Mouse (Mus musculus): ENCODE data around the gene Coro6. TPM values are rescaled to one million over a fixed set of nuclear protein-coding genes. Genes with fewer than 3 reads are reported as not detected.

The Coro6 gene
- polyA plus RNA-seq, 1 experiment, result 2.7 TPM

GRCm38 (mm10) chr11:77499354-77499753 lies 37.1 kb downstream of the Coro6 start:
- Histone ChIP-seq H3K27me3 (ENCODE audit: control insufficient read depth, insufficient read depth, low read length) (no peaks in the 10 kb centered on the region), H3K27ac (ENCODE audit: control insufficient read depth, insufficient read depth, low read depth, low read length) (no peak overlapping the region), H3K4me1 (ENCODE audit: control insufficient read depth, insufficient read depth, low read length) (peaks cover 29% of the 10 kb centered on the region), H3K36me3 (ENCODE audit: control insufficient read depth, insufficient read depth, low read length) (no peaks in the 10 kb centered on the region; the same call in none of the 2 replicates), H3K4me3 (ENCODE audit: control insufficient read depth, low read depth, low read length) (no peak overlapping the region)
- TF ChIP-seq POLR2A (IDR thresholded peaks at IDR 0.05; ENCODE audit: control insufficient read depth, low read depth, low read length) (no peak), CTCF (IDR thresholded peaks at IDR 0.05; ENCODE audit: control insufficient read depth, insufficient read depth, insufficient replicate concordance, low read depth, low read length) (no peak)

- no peaks in the 10 kb centered on the region for H3K27me3 ChIP-seq (ENCODE audit: control insufficient read depth, insufficient read depth, low read length)
- H3K36me3 ChIP-seq (ENCODE audit: control insufficient read depth, insufficient read depth, low read length), result peaks cover 2% of the 10 kb centered on the region
- TF ChIP-seq CTCF (IDR thresholded peaks at IDR 0.05; ENCODE audit: control insufficient read depth, insufficient read depth, insufficient replicate concordance, low read depth, low read length) (no peak), POLR2A (IDR thresholded peaks at IDR 0.05; ENCODE audit: control insufficient read depth, low read depth, low read length) (no peak; the same call in 1 of the 2 replicates)
- H3K4me3 ChIP-seq (ENCODE audit: control insufficient read depth, low read depth, low read length), result peak overlapping the region; percentile 31
- H3K27ac ChIP-seq (ENCODE audit: control insufficient read depth, insufficient read depth, low read depth, low read length), result peak overlapping the region; percentile 84
- H3K4me1 ChIP-seq (ENCODE audit: control insufficient read depth, insufficient read depth, low read length), result peaks cover 21% of the 10 kb centered on the region
Observed at GRCm38 (mm10) chr11:77500361-77501325, 38.4 kb downstream of the Coro6 start.

GRCm38 (mm10) chr11:77501392-77501791 lies 39.2 kb downstream of the Coro6 start:
- TF ChIP-seq POLR2A (IDR thresholded peaks at IDR 0.05; ENCODE audit: control insufficient read depth, low read depth, low read length), result no peak
- TF ChIP-seq CTCF (IDR thresholded peaks at IDR 0.05; ENCODE audit: control insufficient read depth, insufficient read depth, insufficient replicate concordance, low read depth, low read length), result peak; percentile 75
- Histone ChIP-seq H3K36me3 (ENCODE audit: control insufficient read depth, insufficient read depth, low read length) (peaks cover 2% of the 10 kb centered on the region), H3K27me3 (ENCODE audit: control insufficient read depth, insufficient read depth, low read length) (no peaks in the 10 kb centered on the region), H3K4me1 (ENCODE audit: control insufficient read depth, insufficient read depth, low read length) (peaks cover 20% of the 10 kb centered on the region), H3K27ac (ENCODE audit: control insufficient read depth, insufficient read depth, low read depth, low read length) (peak overlapping the region; percentile 39), H3K4me3 (ENCODE audit: control insufficient read depth, low read depth, low read length) (peak overlapping the region; percentile 31)

GRCm38 (mm10) chr11:77501971-77502370 lies 39.8 kb downstream of the Coro6 start:
- no peaks in the 10 kb centered on the region for H3K27me3 ChIP-seq (ENCODE audit: control insufficient read depth, insufficient read depth, low read length)
- H3K27ac ChIP-seq (ENCODE audit: control insufficient read depth, insufficient read depth, low read depth, low read length), result no peak overlapping the region
- TF ChIP-seq POLR2A (IDR thresholded peaks at IDR 0.05; ENCODE audit: control insufficient read depth, low read depth, low read length) (no peak), CTCF (IDR thresholded peaks at IDR 0.05; ENCODE audit: control insufficient read depth, insufficient read depth, insufficient replicate concordance, low read depth, low read length) (no peak)
- H3K4me3 ChIP-seq (ENCODE audit: control insufficient read depth, low read depth, low read length), result peak overlapping the region; percentile 55
- peaks cover 18% of the 10 kb centered on the region for H3K4me1 ChIP-seq (ENCODE audit: control insufficient read depth, insufficient read depth, low read length)
- peaks cover 2% of the 10 kb centered on the region for H3K36me3 ChIP-seq (ENCODE audit: control insufficient read depth, insufficient read depth, low read length)

- H3K36me3 ChIP-seq (ENCODE audit: control insufficient read depth, insufficient read depth, low read length), result peaks cover 2% of the 10 kb centered on the region
- H3K27me3 ChIP-seq (ENCODE audit: control insufficient read depth, insufficient read depth, low read length), result no peaks in the 10 kb centered on the region
- peak overlapping the region; percentile 74 for H3K4me3 ChIP-seq (ENCODE audit: control insufficient read depth, low read depth, low read length)
- TF ChIP-seq CTCF (IDR thresholded peaks at IDR 0.05; ENCODE audit: control insufficient read depth, insufficient read depth, insufficient replicate concordance, low read depth, low read length), result peak; percentile 6; the same call in 1 of the 2 replicates
- TF ChIP-seq POLR2A (IDR thresholded peaks at IDR 0.05; ENCODE audit: control insufficient read depth, low read depth, low read length), result no peak
- H3K4me1 ChIP-seq (ENCODE audit: control insufficient read depth, insufficient read depth, low read length), result peaks cover 15% of the 10 kb centered on the region
- peak overlapping the region; percentile 23; the same call in 1 of the 2 replicates for H3K27ac ChIP-seq (ENCODE audit: control insufficient read depth, insufficient read depth, low read depth, low read length)
Observed at GRCm38 (mm10) chr11:77502481-77502880, 40.3 kb downstream of the Coro6 start.

- H3K36me3 ChIP-seq (ENCODE audit: control insufficient read depth, insufficient read depth, low read length), result peaks cover 2% of the 10 kb centered on the region
- TF ChIP-seq CTCF (IDR thresholded peaks at IDR 0.05; ENCODE audit: control insufficient read depth, insufficient read depth, insufficient replicate concordance, low read depth, low read length) (no peak), POLR2A (IDR thresholded peaks at IDR 0.05; ENCODE audit: control insufficient read depth, low read depth, low read length) (peak; percentile 37; the same call in 1 of the 2 replicates)
- no peaks in the 10 kb centered on the region for H3K27me3 ChIP-seq (ENCODE audit: control insufficient read depth, insufficient read depth, low read length)
- H3K4me1 ChIP-seq (ENCODE audit: control insufficient read depth, insufficient read depth, low read length), result peaks cover 13% of the 10 kb centered on the region
- H3K27ac ChIP-seq (ENCODE audit: control insufficient read depth, insufficient read depth, low read depth, low read length), result peak overlapping the region; percentile 84
- peak overlapping the region; percentile 74 for H3K4me3 ChIP-seq (ENCODE audit: control insufficient read depth, low read depth, low read length)
Observed at GRCm38 (mm10) chr11:77503511-77503910, 41.3 kb downstream of the Coro6 start.

GRCm38 (mm10) chr11:77504377-77504776 lies 42.2 kb downstream of the Coro6 start:
- H3K36me3 ChIP-seq (ENCODE audit: control insufficient read depth, insufficient read depth, low read length), result peaks cover 2% of the 10 kb centered on the region
- peaks cover 16% of the 10 kb centered on the region for H3K4me1 ChIP-seq (ENCODE audit: control insufficient read depth, insufficient read depth, low read length)
- TF ChIP-seq POLR2A (IDR thresholded peaks at IDR 0.05; ENCODE audit: control insufficient read depth, low read depth, low read length), result no peak
- no peak for TF ChIP-seq CTCF (IDR thresholded peaks at IDR 0.05; ENCODE audit: control insufficient read depth, insufficient read depth, insufficient replicate concordance, low read depth, low read length)
- H3K4me3 ChIP-seq (ENCODE audit: control insufficient read depth, low read depth, low read length), result peak overlapping the region; percentile 74
- H3K27me3 ChIP-seq (ENCODE audit: control insufficient read depth, insufficient read depth, low read length), result no peaks in the 10 kb centered on the region
- peak overlapping the region; percentile 7; the same call in 1 of the 2 replicates for H3K27ac ChIP-seq (ENCODE audit: control insufficient read depth, insufficient read depth, low read depth, low read length)

Measured in testis, adult 2 months (tissue).